Mouse (Mus musculus): Measurements from ENCODE around the gene Acsl1.

GRCm38 (mm10) chr8:46562333-46562732 lies 91.5 kb downstream of the Acsl1 start:
- TF ChIP-seq POLR2A (IDR thresholded peaks at IDR 0.05; ENCODE audit: low read depth, low read length) = no peak
- TF ChIP-seq CTCF (IDR thresholded peaks at IDR 0.05; ENCODE audit: extremely low read depth, insufficient read depth, insufficient read length, insufficient replicate concordance) = no peak

Data from spleen, adult 2 months (tissue).